Mouse (Mus musculus): ENCODE measurements around the gene Mybpc1. TPM values are rescaled to one million over a fixed set of nuclear protein-coding genes. Genes with fewer than 3 reads are reported as not detected.
A peak's percentile ranks its signal among the peaks of the same experiment; 100 is the strongest.
"Not testable (repeated sequence)": the region's sequence is repeated elsewhere in the genome, so short reads cannot be mapped to it uniquely, and the experiment has no call there.

The Mybpc1 gene
- polyA plus RNA-seq, 1 experiment from 2014 or later: 1.7 TPM

- no peak for DNase-seq (ENCODE audit: low spot score)
Measured at GRCm38 (mm10) chr10:88552738-88553137, 52.2 kb downstream of the Mybpc1 start.

- no peak for DNase-seq (ENCODE audit: low spot score)
Measured at GRCm38 (mm10) chr10:88550225-88550624, 54.7 kb downstream of the Mybpc1 start.

GRCm38 (mm10) chr10:88547635-88548034 lies 57.3 kb downstream of the Mybpc1 start:
- no peak for DNase-seq (ENCODE audit: low spot score)

GRCm38 (mm10) chr10:88530631-88531030 lies 74.3 kb downstream of the Mybpc1 start:
- DNase-seq (ENCODE audit: low spot score): no peak

GRCm38 (mm10) chr10:88524016-88524415 lies 80.9 kb downstream of the Mybpc1 start:
- DNase-seq (ENCODE audit: low spot score): no peak

- no peak for DNase-seq (ENCODE audit: low spot score)
Measured at GRCm38 (mm10) chr10:88523212-88523611, 81.7 kb downstream of the Mybpc1 start.

- no peak for DNase-seq (ENCODE audit: low spot score)
Measured at GRCm38 (mm10) chr10:88522795-88523194, 82.2 kb downstream of the Mybpc1 start.

- not testable (repeated sequence) for DNase-seq (ENCODE audit: low spot score)
Measured at GRCm38 (mm10) chr10:88515049-88515448, 89.9 kb downstream of the Mybpc1 start.

GRCm38 (mm10) chr10:88514495-88514894 lies 90.5 kb downstream of the Mybpc1 start:
- no peak for DNase-seq (ENCODE audit: low spot score)

- DNase-seq (ENCODE audit: low spot score): no peak
Measured at GRCm38 (mm10) chr10:88513574-88514135, 91.3 kb downstream of the Mybpc1 start.

- DNase-seq (ENCODE audit: low spot score): no peak
Measured at GRCm38 (mm10) chr10:88511355-88511754, 93.6 kb downstream of the Mybpc1 start.

- no peak for DNase-seq (ENCODE audit: low spot score)
Measured at GRCm38 (mm10) chr10:88510503-88511271, 94.3 kb downstream of the Mybpc1 start.

- no peak for DNase-seq (ENCODE audit: low spot score)
Measured at GRCm38 (mm10) chr10:88507691-88508143, 97.2 kb downstream of the Mybpc1 start.

- no peak for DNase-seq (ENCODE audit: low spot score)
Measured at GRCm38 (mm10) chr10:88505256-88505655, 99.7 kb downstream of the Mybpc1 start.

- no peak for DNase-seq (ENCODE audit: low spot score)
Measured at GRCm38 (mm10) chr10:88504481-88504880, 100.5 kb downstream of the Mybpc1 start.

- peak; percentile 82 for DNase-seq (ENCODE audit: low spot score)
Measured at GRCm38 (mm10) chr10:88503421-88504314, 101.3 kb downstream of the Mybpc1 start, which contains the start of gene Chpt1. TSS of gene Chpt1 (minus strand) at chr10:88504073.

GRCm38 (mm10) chr10:88502919-88503318 lies 102.0 kb downstream of the Mybpc1 start:
- no peak for DNase-seq (ENCODE audit: low spot score)

GRCm38 (mm10) chr10:88501886-88502765 lies 102.8 kb downstream of the Mybpc1 start:
- no peak for DNase-seq (ENCODE audit: low spot score)

- no peak for DNase-seq (ENCODE audit: low spot score)
Measured at GRCm38 (mm10) chr10:88501370-88501769, 103.6 kb downstream of the Mybpc1 start.

GRCm38 (mm10) chr10:88499993-88500392 lies 105.0 kb downstream of the Mybpc1 start:
- DNase-seq (ENCODE audit: low spot score): no peak

All from thymus, postnatal 0 days (tissue).